ENCODE assay signal across 20 mouse cellular contexts in genomic region chr6:86058475-86058874, GRCm38 (mm10). TPM values are rescaled to one million over a fixed set of nuclear protein-coding genes. Genes with fewer than 3 reads are reported as not detected.
DNase-seq lines count a peak whose midpoint lies in the region; ATAC-seq and TF ChIP-seq lines count a peak whose summit lies in the region.
"Had no signal": no experiment of that assay in that cellular context is flagged by ENCODE, and none has a peak within 500 bp of the region (broad histone marks: within the 10 kb centered on the region; RNA-seq: fewer than 3 reads in every experiment).

No protein-coding gene starts in this region.

- peak overlapping the region; percentile 95 for H3K27ac ChIP-seq in forebrain, embryonic 12.5 days
- H3K27ac ChIP-seq in forebrain, embryonic 11.5 days (ENCODE audit: low read depth, low read length), result no peak overlapping the region; the same call in 1 of the 2 replicates
- peak overlapping the region; percentile 90 for H3K27ac ChIP-seq in hindbrain, embryonic 14.5 days
- peak overlapping the region; percentile 73 for H3K27ac ChIP-seq in midbrain, postnatal 0 days (ENCODE audit: low read depth, low read length)
- no peak overlapping the region for H3K27ac ChIP-seq in gastrocnemius, adult 2 months
- H3K27ac ChIP-seq: kidney, postnatal 0 days had no signal

- no peak for DNase-seq in forebrain, embryonic 11.5 days (ENCODE audit: low spot score)
- peak; percentile 48 for DNase-seq in brain, adult 2 months (ENCODE audit: low read depth, low spot score)
- DNase-seq in hindbrain, embryonic 14.5 days (ENCODE audit: low spot score), result no peak
- no peak for DNase-seq in midbrain, postnatal 0 days (ENCODE audit: low spot score)
- DNase-seq in gastrocnemius, adult 2 months, result no peak
- DNase-seq in adrenal gland, postnatal 25 days, result no peak
- no peak for DNase-seq in MN1 (ENCODE audit: low spot score)
- DNase-seq: adrenal gland, adult 2 months; cerebellum, adult 11 months; lung, adult 2 months had no signal

- TF ChIP-seq CTCF in midbrain, postnatal 0 days (IDR thresholded peaks at IDR 0.05), result no peak
- no peak for TF ChIP-seq CTCF in gastrocnemius, adult 2 months (IDR thresholded peaks at IDR 0.05)

- WGBS in forebrain, embryonic 12.5 days, result 0% methylated on average over 1 of the region's 1 CpGs
- WGBS in forebrain, embryonic 11.5 days, result 2% methylated on average over 1 of the region's 1 CpGs
- WGBS in hindbrain, embryonic 14.5 days, result 0% methylated on average over 1 of the region's 1 CpGs
- whole genome bisulfite sequencing in midbrain, postnatal 0 days, result 3% methylated on average over 1 of the region's 1 CpGs

- ATAC-seq in forebrain, embryonic 12.5 days (ENCODE audit: low FRiP score), result peak; percentile 15; the same call in 1 of the 2 replicates
- ATAC-seq in forebrain, embryonic 11.5 days (replicated peaks; ENCODE audit: low FRiP score), result no peak
- ATAC-seq in hindbrain, embryonic 14.5 days (ENCODE audit: low FRiP score), result no peak
- ATAC-seq in midbrain, postnatal 0 days (ENCODE audit: low FRiP score), result no peak
- ATAC-seq: Patski had no signal

- intact Hi-C loops in gastrocnemius, adult 2 months (cut with DNase I), result no loop called here

- no peaks in the 10 kb centered on the region for H3K27me3 ChIP-seq in forebrain, embryonic 12.5 days
- no peaks in the 10 kb centered on the region for H3K27me3 ChIP-seq in forebrain, embryonic 11.5 days (ENCODE audit: control insufficient read depth, insufficient read depth, low read length)
- no peaks in the 10 kb centered on the region for H3K27me3 ChIP-seq in hindbrain, embryonic 14.5 days (ENCODE audit: control insufficient read depth, insufficient read depth, low read length)
- no peaks in the 10 kb centered on the region for H3K27me3 ChIP-seq in midbrain, postnatal 0 days (ENCODE audit: insufficient read depth, low read length)

- no peak overlapping the region for H3K9ac ChIP-seq in forebrain, embryonic 12.5 days
- H3K9ac ChIP-seq in forebrain, embryonic 11.5 days (ENCODE audit: low read length), result no peak overlapping the region
- H3K9ac ChIP-seq in hindbrain, embryonic 14.5 days, result no peak overlapping the region
- H3K9ac ChIP-seq in midbrain, postnatal 0 days (replicated peaks; ENCODE audit: low read length, poor library complexity, severe bottlenecking), result no peak overlapping the region

- no peak overlapping the region for H3K4me2 ChIP-seq in forebrain, embryonic 12.5 days
- no peak overlapping the region for H3K4me2 ChIP-seq in forebrain, embryonic 11.5 days (ENCODE audit: low read depth, low read length, severe bottlenecking)
- H3K4me2 ChIP-seq in hindbrain, embryonic 14.5 days (replicated peaks), result no peak overlapping the region
- H3K4me2 ChIP-seq in midbrain, postnatal 0 days (ENCODE audit: low read depth, low read length, poor library complexity, severe bottlenecking), result no peak overlapping the region

- H3K36me3 ChIP-seq in forebrain, embryonic 12.5 days (replicated peaks), result no peaks in the 10 kb centered on the region
- H3K36me3 ChIP-seq in forebrain, embryonic 11.5 days (ENCODE audit: control insufficient read depth, insufficient read depth, low read length), result no peaks in the 10 kb centered on the region
- H3K36me3 ChIP-seq in hindbrain, embryonic 14.5 days (replicated peaks; ENCODE audit: control insufficient read depth, insufficient read depth), result no peaks in the 10 kb centered on the region
- no peaks in the 10 kb centered on the region for H3K36me3 ChIP-seq in midbrain, postnatal 0 days (ENCODE audit: insufficient read depth, low read length)

- H3K9me3 ChIP-seq in forebrain, embryonic 12.5 days, result no peaks in the 10 kb centered on the region
- H3K9me3 ChIP-seq in forebrain, embryonic 11.5 days (ENCODE audit: control insufficient read depth, low read length), result no peaks in the 10 kb centered on the region
- H3K9me3 ChIP-seq in hindbrain, embryonic 14.5 days (ENCODE audit: control insufficient read depth, low read length), result no peaks in the 10 kb centered on the region
- no peaks in the 10 kb centered on the region for H3K9me3 ChIP-seq in midbrain, postnatal 0 days (ENCODE audit: low read length)

- peaks cover 74% of the 10 kb centered on the region for H3K4me1 ChIP-seq in forebrain, embryonic 12.5 days
- peaks cover 14% of the 10 kb centered on the region; the same call in 1 of the 2 replicates for H3K4me1 ChIP-seq in forebrain, embryonic 11.5 days (replicated peaks; ENCODE audit: control insufficient read depth, insufficient read depth, low read length)
- H3K4me1 ChIP-seq in hindbrain, embryonic 14.5 days (replicated peaks; ENCODE audit: control insufficient read depth, insufficient read depth, low read length), result peaks cover 66% of the 10 kb centered on the region
- H3K4me1 ChIP-seq in midbrain, postnatal 0 days (ENCODE audit: insufficient read depth, low read length), result peaks cover 36% of the 10 kb centered on the region

- H3K4me3 ChIP-seq in forebrain, embryonic 12.5 days (replicated peaks), result no peak overlapping the region
- H3K4me3 ChIP-seq in forebrain, embryonic 11.5 days (ENCODE audit: low read depth, low read length), result no peak overlapping the region
- H3K4me3 ChIP-seq in hindbrain, embryonic 14.5 days (replicated peaks; ENCODE audit: low read length), result no peak overlapping the region
- H3K4me3 ChIP-seq in midbrain, postnatal 0 days (ENCODE audit: low read depth, low read length), result no peak overlapping the region
- no peak overlapping the region for H3K4me3 ChIP-seq in gastrocnemius, adult 2 months

RNA-seq across cellular contexts. Expression of gene Add2, which starts 30.0 kb away (rescaled TPM):
- polyA plus RNA-seq in forebrain, embryonic 12.5 days (2016; fragmentation: Nextera tagmentation; extraction: Ambion mirVana), result 124 and 128 TPM in 2 replicates
- 61.0 and 68.3 TPM in 2 replicates for polyA plus RNA-seq in forebrain, embryonic 11.5 days (2014; fragmentation: Nextera tagmentation; extraction: Ambion mirVana)
- polyA plus RNA-seq in hindbrain, embryonic 14.5 days (2014; fragmentation: Nextera tagmentation; extraction: Ambion mirVana), result 102 and 111 TPM in 2 replicates
- 159 and 196 TPM in 2 replicates for total RNA-seq in midbrain, postnatal 0 days (2014; rRNA removed)
- 118 and 124 TPM in 2 replicates for polyA plus RNA-seq in midbrain, postnatal 0 days (2015; fragmentation: Nextera tagmentation; extraction: Ambion mirVana)
- under 1 TPM in 1 of 2 experiments, not detected in 1; 0.11 TPM for total RNA-seq in gastrocnemius, adult 2 months (2021)
- total RNA-seq in adrenal gland, postnatal 25 days (2021), result 1.3 and 2.0 TPM in 2 replicates

RNA-seq across cellular contexts. Expression of gene Figla, which starts 42.5 kb away (rescaled TPM):
- not detected in 2 replicates for polyA plus RNA-seq in forebrain, embryonic 12.5 days (2016; fragmentation: Nextera tagmentation; extraction: Ambion mirVana)
- not detected in 2 replicates for polyA plus RNA-seq in forebrain, embryonic 11.5 days (2014; fragmentation: Nextera tagmentation; extraction: Ambion mirVana)
- not detected in 2 replicates for polyA plus RNA-seq in hindbrain, embryonic 14.5 days (2014; fragmentation: Nextera tagmentation; extraction: Ambion mirVana)
- not detected in 2 replicates for total RNA-seq in midbrain, postnatal 0 days (2014; rRNA removed)
- not detected in 2 replicates for polyA plus RNA-seq in midbrain, postnatal 0 days (2015; fragmentation: Nextera tagmentation; extraction: Ambion mirVana)
- total RNA-seq in gastrocnemius, adult 2 months (2021), result not detected
- not detected in 2 replicates for total RNA-seq in adrenal gland, postnatal 25 days (2021)
- total RNA-seq: adrenal gland, adult 2 months; gastrocnemius, postnatal 4 days; layer of hippocampus, postnatal 10 days; megakaryocyte progenitor cell, adult 5-6 weeks had no signal
- polyA plus RNA-seq: adrenal gland, adult 2 months; embryonic facial prominence, embryonic 11.5 days; heart, embryonic 14.5 days; intestine, embryonic 14.5 days; kidney, postnatal 0 days; limb, embryonic 14.5 days; lung, adult 2 months; Patski had no signal

Comparison
In these comparisons a context has a peak if more than half of its experiments do, and no peak if none do; other contexts are left out.
1. H3K27ac ChIP-seq: peak in forebrain, embryonic 12.5 days (single experiment), hindbrain, embryonic 14.5 days (single experiment) and midbrain, postnatal 0 days (single experiment); none in forebrain, embryonic 11.5 days (single experiment) and gastrocnemius, adult 2 months (single experiment).